Mouse (Mus musculus): ENCODE measurements around the gene Hspa4. TPM values are rescaled to one million over a fixed set of nuclear protein-coding genes. Genes with fewer than 3 reads are reported as not detected.
A peak's percentile ranks its signal among the peaks of the same experiment; 100 is the strongest.
"Not testable (repeated sequence)": the region's sequence is repeated elsewhere in the genome, so short reads cannot be mapped to it uniquely, and the experiment has no call there.

Gene Hspa4
- total RNA-seq, 2 experiments from 2014 or later = 178 to 180 TPM

DNA sequence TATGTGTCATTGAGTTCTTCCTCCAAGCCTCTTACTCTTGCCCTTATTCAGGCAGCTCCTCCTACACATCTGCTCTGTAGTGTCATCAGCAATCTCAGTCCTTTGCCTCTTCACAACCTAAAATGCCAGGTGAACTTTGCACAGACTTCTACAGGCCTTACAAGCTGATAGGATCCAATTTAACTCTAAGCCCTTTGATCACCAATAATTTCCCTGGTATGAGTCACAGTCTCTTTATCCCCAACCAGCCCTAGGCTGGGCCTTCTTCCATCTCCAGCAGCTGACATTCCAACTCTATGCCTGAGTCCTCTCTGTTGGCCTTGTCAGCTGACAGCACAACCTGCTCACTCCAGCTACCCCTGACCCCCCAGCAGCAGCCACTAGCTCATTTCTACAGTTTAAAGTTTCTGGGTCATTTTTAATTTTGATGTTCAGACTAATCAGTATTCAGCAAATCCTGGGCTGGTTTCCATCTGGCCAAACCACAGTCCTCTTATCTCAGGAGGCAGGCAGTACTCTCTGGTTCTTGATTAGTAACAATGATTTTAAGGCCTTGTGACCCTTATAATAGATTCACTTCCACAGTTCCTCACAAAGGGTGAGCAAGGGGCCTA lies 8.1 kb upstream of the Hspa4 start:
- no peak for DNase-seq (ENCODE audit: low spot score in 2 of 2)

DNA sequence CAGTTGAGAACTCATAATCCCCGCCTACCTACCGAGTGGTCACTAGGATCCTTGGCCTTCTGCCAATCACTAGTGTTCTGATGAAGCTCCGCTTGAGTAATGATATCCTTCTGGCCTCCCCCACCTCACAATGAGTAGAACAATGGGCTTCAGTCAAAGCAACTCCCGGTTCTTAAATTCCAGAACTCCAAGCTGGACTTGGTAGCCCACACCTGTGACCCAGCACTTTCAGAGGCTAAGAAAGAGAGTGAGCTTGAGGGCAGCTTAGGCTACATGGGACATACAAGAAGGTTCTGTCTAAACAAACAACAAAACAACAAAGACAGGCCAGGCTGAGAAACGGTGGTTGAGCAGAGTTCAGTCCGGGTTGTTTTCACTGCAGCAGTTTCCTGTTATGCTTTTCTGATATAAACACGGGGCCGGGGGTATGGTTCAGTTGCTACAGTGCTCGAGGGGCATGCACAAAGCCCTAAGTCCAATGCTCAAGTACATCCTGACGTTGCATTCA lies 7.4 kb upstream of the Hspa4 start:
- DNase-seq (ENCODE audit: low spot score in 2 of 2) = no peak

DNA sequence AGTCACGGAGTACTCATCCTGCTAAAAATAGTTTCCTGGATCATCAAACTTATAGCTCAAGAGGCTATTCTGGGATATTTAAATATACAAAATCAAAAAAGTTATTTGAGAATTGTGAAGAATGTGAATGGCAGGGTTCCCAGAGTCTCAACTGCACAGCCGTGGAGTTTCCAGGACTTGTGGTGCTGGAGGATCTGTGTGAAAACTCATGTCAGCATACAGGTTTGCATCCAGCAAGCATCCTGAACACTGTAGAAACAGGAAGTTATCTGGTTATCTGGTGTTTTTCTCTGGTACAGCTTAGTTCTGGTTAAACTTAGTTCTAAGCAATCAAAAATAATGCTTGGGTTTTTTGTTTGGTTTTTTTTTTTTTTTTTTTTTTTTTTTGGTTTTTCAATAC lies 6.7 kb upstream of the Hspa4 start:
- DNase-seq (ENCODE audit: low spot score in 2 of 2) = no peak

DNA sequence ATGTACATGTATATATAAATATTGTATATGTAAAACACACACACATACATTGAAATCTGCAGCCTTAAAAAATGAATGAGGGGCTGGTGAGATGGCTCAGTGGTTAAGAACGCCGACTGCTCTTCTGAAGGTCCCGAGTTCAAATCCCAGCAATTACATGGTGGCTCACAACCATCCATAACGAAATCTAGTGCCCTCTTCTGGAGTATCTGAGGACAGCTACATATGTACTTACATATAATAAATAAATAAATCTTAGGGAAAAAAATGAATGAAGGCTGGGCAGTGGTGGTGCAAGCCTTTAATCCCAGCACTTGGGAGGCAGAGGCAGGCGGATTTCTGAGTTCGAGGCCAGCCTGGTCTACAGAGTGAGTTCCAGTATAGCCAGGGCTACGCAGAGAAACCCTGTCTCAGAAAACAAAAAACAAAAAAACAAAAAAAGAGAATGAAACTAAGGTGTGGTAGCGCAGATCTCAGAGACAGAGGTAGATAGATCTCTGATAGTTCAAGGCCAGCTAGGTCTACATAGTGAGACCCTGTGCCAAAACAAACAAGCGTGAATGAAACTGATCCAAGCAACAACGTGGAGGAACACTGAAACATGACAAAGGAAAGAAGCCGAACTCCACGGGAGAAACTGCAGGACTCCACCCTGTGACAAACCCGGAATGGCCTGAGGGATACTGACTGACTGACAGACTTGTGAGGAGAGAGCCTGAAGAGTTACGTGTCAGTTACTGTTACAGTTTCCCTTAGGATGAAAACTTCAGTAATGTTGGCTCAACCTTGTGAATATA lies 4.0 kb upstream of the Hspa4 start:
- DNase-seq (ENCODE audit: low spot score in 2 of 2) = no peak

DNA sequence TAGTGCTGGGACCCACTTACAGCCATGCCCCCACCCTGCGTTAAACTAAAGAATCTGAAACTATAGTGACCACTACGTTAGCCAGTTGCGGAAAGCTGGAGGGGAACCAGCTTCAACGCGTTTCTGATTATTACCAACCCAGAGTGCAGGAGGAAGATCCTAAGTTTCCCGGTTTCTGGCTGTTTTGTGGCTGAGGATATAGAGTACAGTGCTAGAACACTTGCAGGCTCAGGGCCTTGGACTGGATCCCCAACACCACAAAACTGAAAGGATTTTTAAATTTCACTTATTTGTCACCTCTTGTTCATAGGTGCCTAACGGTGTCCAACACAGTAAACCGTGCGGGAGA lies 884 bp upstream of the Hspa4 start:
- no peak for DNase-seq (ENCODE audit: low spot score in 2 of 2)

DNA sequence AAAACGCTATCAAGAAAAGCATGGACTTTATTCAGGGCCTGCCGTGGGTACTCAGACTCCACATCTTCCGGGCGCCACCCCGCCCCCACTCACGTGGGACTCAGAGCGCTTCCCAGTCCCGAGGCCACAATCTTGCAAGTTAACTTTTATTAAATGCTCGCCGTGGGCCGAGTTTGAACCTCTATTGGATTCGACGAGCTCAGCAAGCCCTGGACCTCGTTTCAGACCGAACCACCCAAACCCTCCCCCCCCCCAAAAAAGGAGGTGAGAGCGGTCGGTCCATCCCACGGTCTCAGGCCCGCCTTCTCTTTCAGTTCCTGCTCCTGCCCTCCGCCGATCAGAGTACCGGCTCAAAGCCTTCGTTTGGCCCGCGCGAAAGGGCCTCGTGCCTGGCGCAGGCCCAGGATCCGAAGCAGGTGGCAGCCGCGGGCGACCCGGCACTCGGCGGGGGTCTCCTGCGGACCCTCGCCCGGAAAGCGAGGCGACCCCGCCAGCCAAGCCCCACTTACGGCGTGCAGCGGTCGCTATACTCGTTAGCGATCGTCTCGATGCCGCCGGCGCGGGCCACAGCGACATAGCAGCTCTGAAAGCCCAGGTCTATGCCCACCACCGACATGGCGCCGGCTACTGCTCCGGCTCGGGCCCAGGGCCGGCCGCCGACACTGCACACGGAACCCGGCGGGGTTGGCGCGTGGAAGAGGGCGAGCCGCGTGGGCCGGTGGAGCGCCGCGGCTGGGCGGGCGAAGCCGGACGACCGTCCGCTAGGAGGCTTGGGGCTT lies 517 bp downstream of the Hspa4 start:
- DNase-seq (ENCODE audit: low spot score in 2 of 2) = peak in 1 of 2 experiments; percentile 55

DNA sequence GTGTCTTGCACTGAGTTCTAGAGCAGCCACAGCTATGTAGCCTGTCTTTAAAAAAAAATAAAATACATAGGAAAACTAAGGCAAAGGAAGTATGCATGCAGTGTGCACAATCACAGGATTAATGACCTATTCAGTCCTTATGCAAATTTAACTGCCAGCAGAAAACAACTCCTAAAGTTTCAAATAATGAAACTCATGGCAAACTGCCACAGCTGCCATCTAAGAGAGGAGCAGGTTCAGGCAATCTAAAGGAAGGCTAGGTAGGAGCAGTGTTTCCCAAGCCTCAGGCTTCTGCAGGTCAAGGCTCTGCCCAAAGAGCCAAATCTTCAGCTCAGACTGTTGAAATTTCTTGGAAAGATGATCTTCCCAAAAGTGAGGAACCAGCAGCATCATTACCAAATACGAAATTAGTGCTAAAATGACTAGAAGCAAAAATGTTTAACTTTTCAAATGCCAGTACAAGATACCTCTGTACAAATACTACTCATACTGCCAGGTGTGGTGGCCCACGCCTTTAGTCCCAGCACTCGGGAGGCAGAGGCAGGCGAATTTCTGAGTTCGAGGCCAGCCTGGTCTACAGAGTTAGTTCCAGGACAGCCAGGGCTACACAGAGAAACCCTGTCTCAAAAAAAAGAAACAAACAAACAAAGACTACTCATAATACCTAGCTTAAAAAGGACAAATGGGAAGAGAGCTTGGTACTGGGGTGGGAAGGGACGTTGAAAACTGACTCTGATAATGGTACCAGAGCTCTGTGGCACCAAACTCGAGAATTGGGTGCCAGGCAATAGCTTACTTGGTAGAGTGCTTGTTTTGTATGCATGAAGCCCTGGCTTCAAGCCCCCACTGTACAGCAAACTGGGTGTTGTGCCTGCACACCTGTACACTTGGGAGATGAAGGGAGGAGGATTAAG lies 2.1 kb downstream of the Hspa4 start:
- DNase-seq (ENCODE audit: low spot score in 2 of 2) = no peak

DNA sequence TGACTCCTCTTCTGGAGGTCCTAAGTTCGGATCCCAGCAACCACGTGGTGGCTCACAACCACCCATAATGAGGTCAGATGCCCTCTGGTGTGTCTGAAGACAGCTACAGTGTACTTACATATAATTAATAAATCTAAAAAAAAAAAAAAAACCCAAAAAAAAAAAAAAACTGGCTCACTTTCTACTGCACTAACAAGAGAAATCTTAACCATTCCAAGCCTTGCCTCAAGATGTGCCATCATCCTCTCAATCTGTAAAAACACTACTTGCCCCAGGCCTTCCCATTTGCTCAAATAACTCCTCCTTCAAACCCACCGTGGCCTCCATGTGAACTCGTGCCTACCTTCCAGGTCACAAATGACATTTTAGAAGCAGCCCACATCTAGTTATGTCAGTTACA lies 3.4 kb downstream of the Hspa4 start:
- no peak for DNase-seq (ENCODE audit: low spot score in 2 of 2)

DNA sequence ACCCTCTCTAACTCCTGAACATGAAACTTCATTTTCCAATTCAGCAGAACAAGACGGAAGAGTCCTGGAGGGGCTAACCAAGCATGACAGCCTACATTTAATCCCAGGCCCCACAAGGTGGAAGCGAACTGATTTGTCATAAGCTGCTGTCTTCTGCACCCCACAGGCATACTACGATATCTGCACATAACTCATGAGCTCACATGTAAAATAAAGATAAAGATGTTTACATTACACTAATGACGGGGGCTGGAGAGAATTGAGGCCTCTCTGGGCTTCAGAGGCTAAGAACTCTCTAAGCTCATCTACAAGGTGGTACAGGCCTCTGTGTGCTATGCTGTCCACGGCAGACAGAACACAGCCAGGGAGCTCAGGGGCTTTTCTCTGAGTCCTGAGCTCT lies 5.8 kb downstream of the Hspa4 start:
- DNase-seq (ENCODE audit: low spot score in 2 of 2) = no peak

DNA sequence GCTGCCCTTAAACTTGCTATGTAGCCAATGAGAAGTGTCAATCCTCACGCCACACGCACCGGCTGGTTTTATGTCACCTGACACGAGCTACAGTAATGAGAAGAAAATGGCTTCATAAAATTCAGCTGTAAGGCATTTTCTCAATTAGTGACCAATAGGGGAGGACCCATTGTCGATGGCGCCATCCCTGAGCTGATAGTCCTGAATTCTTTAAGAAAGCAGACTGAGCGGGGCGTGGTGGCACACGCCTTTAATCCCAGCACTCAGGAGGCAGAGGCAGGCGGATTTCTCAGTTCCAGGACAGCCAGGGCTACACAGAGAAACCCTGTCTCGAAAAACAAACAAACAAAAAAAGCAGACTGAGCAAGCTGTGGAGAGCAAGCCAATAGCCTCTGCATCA lies 9.4 kb downstream of the Hspa4 start:
- no peak for DNase-seq (ENCODE audit: low spot score in 2 of 2)

DNA sequence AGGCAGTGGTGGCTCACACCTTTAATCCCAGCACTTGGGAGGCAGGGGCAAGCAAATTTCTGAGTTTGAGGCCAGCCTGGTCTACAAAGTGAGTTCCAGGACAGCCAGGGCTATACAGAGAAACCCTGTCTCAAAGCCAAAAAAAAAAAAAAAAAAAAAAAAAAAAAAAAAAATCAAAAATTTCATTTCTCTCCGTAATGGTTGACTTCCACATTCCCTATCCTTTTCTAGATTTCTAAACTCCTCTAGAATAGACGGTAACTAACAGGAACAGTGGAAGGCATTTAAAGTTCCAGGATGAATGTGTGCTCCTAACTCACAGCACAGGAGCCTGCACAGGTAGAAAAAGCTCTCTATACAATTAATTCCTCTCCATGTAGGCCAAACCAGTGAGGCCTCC lies 10.1 kb downstream of the Hspa4 start:
- DNase-seq (ENCODE audit: low spot score in 2 of 2) = not testable (repeated sequence)

DNA sequence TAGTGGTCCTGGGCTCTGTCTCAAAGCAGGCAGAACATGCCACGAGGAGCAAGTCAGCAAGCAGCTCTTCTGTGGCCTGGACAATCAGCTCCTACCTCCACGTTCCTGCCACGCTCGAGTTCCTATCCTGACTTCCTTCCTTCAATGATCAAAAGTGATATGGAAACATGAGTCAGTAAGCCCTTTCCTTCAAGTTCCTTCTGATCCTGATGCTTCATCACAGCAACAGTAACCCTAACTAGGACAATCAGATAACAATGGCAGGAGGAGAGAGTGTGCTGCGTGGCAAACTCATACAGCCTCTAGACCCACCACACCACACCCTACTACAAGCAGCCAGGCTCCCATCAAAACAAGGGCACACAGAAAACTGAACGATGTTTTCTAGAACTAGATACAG lies 14.4 kb downstream of the Hspa4 start:
- DNase-seq (ENCODE audit: low spot score in 2 of 2) = no peak

DNA sequence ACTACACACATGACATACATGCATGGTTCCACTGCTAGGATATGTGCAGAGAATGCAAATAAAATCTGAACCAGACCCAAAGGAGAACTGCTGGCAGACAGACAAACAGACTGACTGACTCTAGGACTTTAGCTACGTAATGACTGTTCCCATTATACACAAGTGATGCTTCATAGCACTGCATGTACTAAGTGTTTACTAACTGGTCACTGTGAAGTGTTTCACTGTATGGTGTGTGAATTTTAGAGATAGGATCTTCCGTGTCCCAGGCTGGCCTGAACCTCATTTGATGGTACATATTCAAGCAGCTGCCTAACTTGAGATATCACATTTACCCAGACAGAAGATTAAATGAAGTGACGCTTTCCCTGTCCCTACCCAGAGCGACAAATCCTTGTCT lies 21.8 kb downstream of the Hspa4 start:
- no peak for DNase-seq (ENCODE audit: low spot score in 2 of 2)

DNA sequence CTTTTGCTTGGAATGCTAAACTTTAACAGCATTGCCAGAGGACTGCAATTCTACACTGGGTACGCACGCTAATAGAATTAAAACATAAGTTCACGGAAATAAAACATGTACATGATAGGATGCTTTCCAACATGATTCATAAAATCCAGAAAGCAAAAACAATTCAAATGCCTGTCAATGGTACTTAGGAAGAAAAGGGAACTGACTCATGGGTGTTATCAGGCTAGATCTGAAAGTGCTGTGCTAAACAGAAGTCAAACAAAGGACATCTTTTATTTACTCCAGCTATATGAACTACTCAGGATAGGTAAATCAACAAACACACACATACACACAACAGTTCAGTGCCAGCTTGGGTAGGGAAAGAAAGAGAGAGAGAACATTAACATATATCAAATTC lies 24.9 kb downstream of the Hspa4 start:
- DNase-seq (ENCODE audit: low spot score in 2 of 2) = no peak

DNA sequence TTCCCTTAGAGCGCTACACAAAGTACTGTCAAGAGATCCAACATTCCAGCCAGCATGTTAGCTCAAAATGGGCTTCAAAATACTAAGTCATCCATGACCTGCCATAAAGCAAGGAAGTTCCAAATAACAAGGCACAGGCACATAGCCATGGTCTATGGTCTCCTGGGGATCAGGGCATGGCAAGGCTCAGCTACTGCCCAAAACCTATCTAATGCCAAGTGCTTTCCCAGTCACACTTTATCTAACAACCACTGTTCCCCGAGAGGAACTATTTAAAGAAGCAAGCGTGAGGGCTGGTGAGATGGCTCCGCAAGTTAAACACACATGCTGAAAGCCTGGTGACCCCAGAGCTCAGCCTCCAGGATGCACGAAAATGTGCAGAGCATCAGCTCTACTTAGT lies 26.9 kb downstream of the Hspa4 start:
- DNase-seq (ENCODE audit: low spot score in 2 of 2) = no peak

DNA sequence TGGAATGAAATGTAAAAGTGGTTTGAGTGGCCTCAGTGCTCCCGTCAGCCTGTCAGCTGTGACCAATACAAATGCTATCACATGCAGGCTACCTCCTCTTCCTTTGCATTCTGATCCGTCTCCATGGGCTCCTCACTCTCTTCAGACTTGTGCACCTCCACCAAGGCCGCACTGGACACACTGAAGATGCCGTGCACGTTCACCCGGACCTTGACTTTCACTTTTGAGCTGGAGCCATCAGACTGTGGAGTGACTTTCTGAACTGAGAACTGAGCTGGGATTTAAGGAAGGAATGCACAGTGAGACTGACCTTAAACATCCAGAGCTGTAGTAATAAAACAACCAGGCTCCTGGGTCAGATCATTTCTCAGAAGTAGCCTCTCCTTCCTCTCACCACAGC lies 30.7 kb downstream of the Hspa4 start:
- no peak for DNase-seq (ENCODE audit: low spot score in 2 of 2)

DNA sequence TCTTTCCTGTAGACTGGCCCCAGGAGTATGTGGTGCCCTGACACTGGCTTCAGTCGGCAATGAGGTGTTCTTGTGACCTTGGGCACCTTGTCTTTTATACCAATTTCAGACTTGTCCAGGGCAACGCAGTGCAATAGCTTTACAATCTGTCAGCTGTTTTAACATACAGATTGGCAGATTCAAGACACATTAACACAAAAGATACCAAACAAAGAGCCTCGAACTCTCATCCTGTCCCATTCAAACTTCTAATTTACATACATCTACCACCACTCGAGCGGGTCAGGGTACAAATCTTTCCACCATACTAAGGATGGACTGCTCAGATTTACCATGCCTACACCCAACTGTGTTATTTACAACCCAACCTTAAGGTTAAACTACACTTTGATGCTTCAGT lies 39.7 kb downstream of the Hspa4 start:
- no peak for DNase-seq (ENCODE audit: low spot score in 2 of 2)

DNA sequence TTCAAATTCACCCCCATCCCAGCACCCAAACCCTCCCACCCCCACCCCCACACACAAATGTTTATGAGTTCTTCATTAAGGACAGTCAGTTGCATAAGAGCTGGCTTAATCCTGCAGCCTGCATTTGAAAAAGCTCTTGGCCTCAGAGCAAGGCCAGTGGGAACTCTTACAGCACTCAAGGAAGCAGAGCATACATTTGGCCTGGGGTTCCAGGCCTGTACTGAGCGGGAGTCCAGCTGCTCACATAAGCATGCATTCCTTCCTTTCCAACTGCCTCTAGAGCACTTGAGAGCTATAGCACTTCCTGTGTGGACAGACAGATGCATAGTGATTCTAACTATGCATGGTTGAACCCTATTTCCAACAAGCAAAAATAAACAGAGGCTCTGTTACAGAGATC lies 40.2 kb downstream of the Hspa4 start:
- no peak for DNase-seq (ENCODE audit: low spot score in 2 of 2)

DNA sequence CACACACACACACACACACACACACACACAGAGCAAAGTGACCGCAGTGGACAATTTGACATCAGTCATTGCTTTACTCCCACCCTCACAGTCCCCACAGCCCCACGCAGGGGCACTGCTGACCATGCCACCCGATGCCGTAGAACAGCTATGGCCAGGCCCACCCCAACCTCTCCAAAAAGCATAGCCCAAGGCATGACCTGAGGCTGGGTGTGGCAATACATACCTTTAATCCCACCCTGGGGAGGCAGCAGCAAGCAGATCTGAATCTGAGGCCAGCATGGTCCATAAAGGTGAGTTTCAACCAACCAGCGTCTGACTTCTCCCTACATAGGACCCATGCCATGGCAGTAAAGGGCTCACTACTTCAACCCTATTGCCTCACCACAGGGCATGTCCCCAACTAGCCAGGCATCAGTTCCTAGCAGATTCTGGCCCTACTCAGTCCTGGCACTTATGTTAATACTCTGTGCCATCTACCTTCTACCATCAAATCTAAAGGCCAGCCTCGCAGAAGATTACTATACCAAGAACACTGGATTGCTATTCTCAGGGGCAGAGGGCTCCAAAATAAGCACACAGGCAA lies 41.1 kb downstream of the Hspa4 start:
- no peak for DNase-seq (ENCODE audit: low spot score in 2 of 2)

DNA sequence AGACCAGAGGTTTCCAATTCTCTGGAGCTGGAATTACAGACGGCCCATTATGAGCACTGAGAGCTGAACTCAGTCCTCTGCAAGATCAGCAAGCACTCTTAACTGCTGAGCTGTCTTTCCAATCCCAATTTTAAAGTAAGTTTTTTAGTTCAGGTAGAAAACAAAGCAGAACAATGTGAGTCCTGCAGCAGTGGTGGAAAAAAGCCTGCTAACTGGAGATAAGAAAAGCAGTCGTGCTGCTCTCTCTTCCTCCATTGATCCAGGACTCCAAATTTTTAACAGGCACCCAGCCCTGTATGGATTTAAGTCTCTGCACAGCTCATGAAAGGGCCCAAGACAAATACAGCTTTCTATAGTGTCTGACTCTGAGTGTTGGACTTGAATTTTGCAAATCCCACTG lies 43.3 kb downstream of the Hspa4 start:
- no peak for DNase-seq (ENCODE audit: low spot score in 2 of 2)

DNA sequence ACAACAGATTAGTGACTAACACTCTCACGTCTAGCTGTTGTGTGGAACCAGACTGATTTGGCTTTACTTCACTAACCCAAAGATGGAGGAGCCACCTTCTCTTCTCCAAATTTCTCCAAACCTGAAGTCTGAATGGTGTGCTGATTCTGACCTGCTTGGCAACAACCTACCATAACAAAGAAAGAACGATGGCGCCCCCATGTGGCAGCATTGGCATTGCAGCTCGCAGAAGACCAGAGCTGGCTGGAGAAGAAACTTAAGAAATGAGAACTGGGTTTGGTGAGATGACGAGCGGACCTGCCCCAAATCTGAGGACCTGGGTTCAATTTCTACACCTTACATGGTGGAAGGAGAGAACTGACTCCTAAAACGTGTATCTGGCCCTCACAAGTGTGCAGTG lies 45.3 kb downstream of the Hspa4 start:
- DNase-seq (ENCODE audit: low spot score in 2 of 2) = peak; percentile 63 to 93
